In the genomic region with DNA sequence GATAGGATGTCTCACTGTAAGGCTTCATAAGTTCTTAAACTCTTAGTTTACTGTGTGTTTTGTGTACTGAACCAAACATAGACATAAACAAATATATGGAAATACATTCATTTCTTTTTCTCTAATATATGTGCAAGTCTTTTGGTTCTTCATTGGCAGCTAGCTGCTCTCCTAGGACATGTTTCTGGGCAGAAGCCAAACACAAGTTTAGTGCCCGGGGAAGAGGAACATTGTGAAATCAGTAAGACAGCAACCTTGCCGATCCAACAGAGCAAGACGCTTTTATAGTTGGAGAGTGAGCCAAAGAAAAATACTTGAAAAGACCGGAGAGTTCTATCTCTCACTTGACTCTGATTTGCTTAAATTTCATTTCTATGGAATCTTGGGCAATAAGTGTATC, we compare ENCODE assay signal across 9 mouse cellular contexts.
DNase-seq lines count a peak whose midpoint lies in the region.
"Had no signal": no experiment of that assay in that cellular context is flagged by ENCODE, and none has a peak within 500 bp of the region (broad histone marks: within the 10 kb centered on the region; RNA-seq: fewer than 3 reads in every experiment).

No protein-coding gene starts in this region.

- peak; percentile 5 to 22 for DNase-seq in heart, postnatal 10 days
- DNase-seq in heart, postnatal 25 days (ENCODE audit: low spot score) = no peak
- peak; percentile 40 for DNase-seq in ovary, postnatal 14 days (ENCODE audit: low spot score)
- no peak for DNase-seq in ovary, adult 18-20 months (ENCODE audit: low spot score)
- peak; percentile 12 for DNase-seq in brain, adult 2 months (ENCODE audit: low read depth, low spot score)
- DNase-seq in skeletal muscle tissue, adult 2 months (ENCODE audit: low read depth, low spot score) = peak; percentile 72
- no peak for DNase-seq in left cerebral cortex, adult 11 months (ENCODE audit: low spot score)
- no peak for DNase-seq in natural killer cell, adult 2 months (ENCODE audit: low spot score in 2 of 2)
- DNase-seq: cerebellum, postnatal 25 days had no signal

- intact Hi-C loops in heart, postnatal 10 days (cut with DNase I) = no loop called here
- intact Hi-C loops in heart, postnatal 25 days (cut with DNase I) = no loop called here

Comparison
In these comparisons a context has a peak if more than half of its experiments do, and no peak if none do; other contexts are left out.
1. DNase-seq: peak in heart, postnatal 10 days (2 of 2), ovary, postnatal 14 days (single experiment), brain, adult 2 months (single experiment) and skeletal muscle tissue, adult 2 months (single experiment); none in heart, postnatal 25 days (single experiment), ovary, adult 18-20 months (single experiment), left cerebral cortex, adult 11 months (single experiment) and natural killer cell, adult 2 months (0 of 2).